ENCODE assay signal across 12 mouse cellular contexts in genomic region chr4:98201102-98201501, GRCm38 (mm10).
DNase-seq lines count a peak whose midpoint lies in the region; ATAC-seq and TF ChIP-seq lines count a peak whose summit lies in the region.
"Had no signal": no experiment of that assay in that cellular context is flagged by ENCODE, and none has a peak within 500 bp of the region (broad histone marks: within the 10 kb centered on the region; RNA-seq: fewer than 3 reads in every experiment).

No protein-coding gene starts in this region.

- H3K27ac ChIP-seq in heart, embryonic 13.5 days (replicated peaks): peak overlapping the region; percentile 87
- no peak overlapping the region for H3K27ac ChIP-seq in liver, postnatal 0 days (ENCODE audit: low read depth)
- H3K27ac ChIP-seq: stomach, postnatal 0 days had no signal

- ATAC-seq in heart, embryonic 13.5 days (ENCODE audit: extremely low read depth, insufficient number of reproducible peaks, low FRiP score, low TSS enrichment): peak; percentile 80; the same call in 1 of the 2 replicates
- ATAC-seq in liver, postnatal 0 days: no peak
- ATAC-seq: hindbrain, embryonic 16.5 days had no signal

- H3K9me3 ChIP-seq in heart, embryonic 13.5 days: no peaks in the 10 kb centered on the region
- H3K9me3 ChIP-seq in liver, postnatal 0 days (ENCODE audit: low read length): no peaks in the 10 kb centered on the region

- no peaks in the 10 kb centered on the region for H3K27me3 ChIP-seq in heart, embryonic 13.5 days (replicated peaks)
- no peaks in the 10 kb centered on the region for H3K27me3 ChIP-seq in liver, postnatal 0 days (ENCODE audit: insufficient read depth, low read length)

- peak; percentile 10 for DNase-seq in adrenal gland, postnatal 14 days
- DNase-seq in adrenal gland, postnatal 4 days (ENCODE audit: low spot score in 2 of 2): no peak
- peak; percentile 78 to 82 for DNase-seq in cerebellum, postnatal 14 days
- DNase-seq in lung, postnatal 10 days: peak; percentile 30
- no peak for DNase-seq in liver, postnatal 0 days
- no peak for DNase-seq in frontal cortex, postnatal 25 days (ENCODE audit: low spot score in 2 of 2)
- no peak for DNase-seq in left cerebral cortex, adult 9 months (ENCODE audit: low spot score in 2 of 2)
- DNase-seq: lung, embryonic 14.5 days; right cerebral cortex, postnatal 25 days had no signal

- H3K36me3 ChIP-seq in heart, embryonic 13.5 days: no peaks in the 10 kb centered on the region
- no peaks in the 10 kb centered on the region for H3K36me3 ChIP-seq in liver, postnatal 0 days (replicated peaks; ENCODE audit: insufficient read depth, low read length)

- no peak overlapping the region for H3K4me3 ChIP-seq in heart, embryonic 13.5 days
- no peak overlapping the region for H3K4me3 ChIP-seq in liver, postnatal 0 days (ENCODE audit: low read depth, low read length)

- no peak for TF ChIP-seq CTCF in liver, postnatal 0 days (IDR thresholded peaks at IDR 0.05; ENCODE audit: low read depth)

- TF ChIP-seq EP300 in liver, postnatal 0 days (IDR thresholded peaks at IDR 0.05; ENCODE audit: low read depth): no peak

- H3K4me1 ChIP-seq in heart, embryonic 13.5 days: peaks cover 39% of the 10 kb centered on the region
- peaks cover 6% of the 10 kb centered on the region for H3K4me1 ChIP-seq in liver, postnatal 0 days (ENCODE audit: insufficient read depth)

- H3K9ac ChIP-seq in heart, embryonic 13.5 days: no peak overlapping the region
- H3K9ac ChIP-seq in liver, postnatal 0 days (replicated peaks): no peak overlapping the region
- H3K9ac ChIP-seq: lung, embryonic 14.5 days had no signal

- H3K4me2 ChIP-seq in heart, embryonic 13.5 days: peak overlapping the region; percentile 42
- no peak overlapping the region for H3K4me2 ChIP-seq in liver, postnatal 0 days (ENCODE audit: low read depth, low read length)
- H3K4me2 ChIP-seq: lung, embryonic 14.5 days had no signal

- 32% methylated on average over 3 of the region's 3 CpGs for WGBS in heart, embryonic 13.5 days
- 69% methylated on average over 3 of the region's 3 CpGs for WGBS in liver, postnatal 0 days (ENCODE audit: insufficient replicate concordance)

Comparison
In these comparisons a context has a peak if more than half of its experiments do, and no peak if none do; other contexts are left out.
1. DNase-seq: peak in adrenal gland, postnatal 14 days (single experiment), cerebellum, postnatal 14 days (2 of 2) and lung, postnatal 10 days (single experiment); none in adrenal gland, postnatal 4 days (0 of 2), liver, postnatal 0 days (single experiment), frontal cortex, postnatal 25 days (0 of 2) and left cerebral cortex, adult 9 months (0 of 2).